Comparison of ENCODE assay signal across 9 mouse cellular contexts in genomic region chr17:68002608-68003595, GRCm38 (mm10). TPM values are rescaled to one million over a fixed set of nuclear protein-coding genes. Genes with fewer than 3 reads are reported as not detected.
A peak's percentile ranks its signal among the peaks of the same experiment; 100 is the strongest.
DNase-seq lines count a peak whose midpoint lies in the region; ATAC-seq and TF ChIP-seq lines count a peak whose summit lies in the region.
"Had no signal": no experiment of that assay in that cellular context is flagged by ENCODE, and none has a peak within 500 bp of the region (broad histone marks: within the 10 kb centered on the region; RNA-seq: fewer than 3 reads in every experiment).

No protein-coding gene starts in this region.

- H3K4me1 ChIP-seq in heart, embryonic 13.5 days: peaks cover 42% of the 10 kb centered on the region
- H3K4me1 ChIP-seq in embryonic facial prominence, embryonic 14.5 days (ENCODE audit: control insufficient read depth, insufficient read depth, low read length): peaks cover 38% of the 10 kb centered on the region
- H3K4me1 ChIP-seq in intestine, postnatal 0 days (replicated peaks; ENCODE audit: control insufficient read depth, insufficient read depth, low read length): 0 out of 2 replicates have a peak, but pooled peaks cover 6% of the 10 kb centered on the region
- no peaks in the 10 kb centered on the region for H3K4me1 ChIP-seq in midbrain, postnatal 0 days (ENCODE audit: insufficient read depth, low read length)

- H3K4me3 ChIP-seq in heart, embryonic 13.5 days: peak overlapping the region; percentile 72
- peak overlapping the region; percentile 75 for H3K4me3 ChIP-seq in embryonic facial prominence, embryonic 14.5 days (ENCODE audit: low read depth, low read length)
- peak overlapping the region; percentile 78 for H3K4me3 ChIP-seq in intestine, postnatal 0 days (ENCODE audit: low read depth, low read length)
- H3K4me3 ChIP-seq in midbrain, postnatal 0 days (ENCODE audit: low read depth, low read length): peak overlapping the region; percentile 70

- H3K9ac ChIP-seq in heart, embryonic 13.5 days: peak overlapping the region; percentile 86
- peak overlapping the region; percentile 81 for H3K9ac ChIP-seq in embryonic facial prominence, embryonic 14.5 days (ENCODE audit: low read depth, low read length)
- H3K9ac ChIP-seq in intestine, postnatal 0 days (ENCODE audit: low read depth, low read length): 0 out of 2 replicates have a peak overlapping the region, but pooled peaks have one; percentile 57
- H3K9ac ChIP-seq in midbrain, postnatal 0 days (replicated peaks; ENCODE audit: low read length, poor library complexity, severe bottlenecking): no peak overlapping the region

- WGBS in heart, embryonic 13.5 days: 34% methylated on average over 17 of the region's 17 CpGs
- WGBS in embryonic facial prominence, embryonic 14.5 days: 16% methylated on average over 17 of the region's 17 CpGs
- 24% methylated on average over 17 of the region's 17 CpGs for WGBS in intestine, postnatal 0 days
- 34% methylated on average over 17 of the region's 17 CpGs for WGBS in midbrain, postnatal 0 days

- 0 out of 2 replicates have a peak, but pooled peaks cover 3% of the 10 kb centered on the region for H3K27me3 ChIP-seq in heart, embryonic 13.5 days (replicated peaks)
- H3K27me3 ChIP-seq in embryonic facial prominence, embryonic 14.5 days (replicated peaks; ENCODE audit: control insufficient read depth, insufficient read depth, low read length): no peaks in the 10 kb centered on the region
- H3K27me3 ChIP-seq in intestine, postnatal 0 days (replicated peaks; ENCODE audit: control insufficient read depth, insufficient read depth, low read length): no peaks in the 10 kb centered on the region
- no peaks in the 10 kb centered on the region for H3K27me3 ChIP-seq in midbrain, postnatal 0 days (ENCODE audit: insufficient read depth, low read length)

- ATAC-seq in heart, embryonic 13.5 days (ENCODE audit: extremely low read depth, insufficient number of reproducible peaks, low FRiP score, low TSS enrichment): no peak
- no peak for ATAC-seq in embryonic facial prominence, embryonic 14.5 days (ENCODE audit: low read depth)
- ATAC-seq in intestine, postnatal 0 days: no peak
- ATAC-seq in midbrain, postnatal 0 days (ENCODE audit: low FRiP score): no peak

- TF ChIP-seq CTCF in intestine, postnatal 0 days (IDR thresholded peaks at IDR 0.05; ENCODE audit: low read depth): peak; percentile 53
- peak; percentile 46 for TF ChIP-seq CTCF in midbrain, postnatal 0 days (IDR thresholded peaks at IDR 0.05)

- DNase-seq in heart, postnatal 36 days: no peak
- peak; percentile 58 for DNase-seq in embryonic facial prominence, embryonic 14.5 days (ENCODE audit: low spot score)
- DNase-seq in midbrain, postnatal 0 days (ENCODE audit: low spot score): peak; percentile 22
- DNase-seq in left cerebral cortex, adult 9 months (ENCODE audit: low spot score in 2 of 2): no peak
- DNase-seq in urinary bladder, adult 18-20 months (ENCODE audit: low spot score in 2 of 2): no peak
- DNase-seq in urinary bladder, postnatal 25 days (ENCODE audit: low spot score): no peak

- no peaks in the 10 kb centered on the region for H3K36me3 ChIP-seq in heart, embryonic 13.5 days
- no peaks in the 10 kb centered on the region for H3K36me3 ChIP-seq in embryonic facial prominence, embryonic 14.5 days (ENCODE audit: control insufficient read depth, insufficient read depth, low read length)
- no peaks in the 10 kb centered on the region; the same call in 1 of the 2 replicates for H3K36me3 ChIP-seq in intestine, postnatal 0 days (ENCODE audit: control insufficient read depth, insufficient read depth)
- H3K36me3 ChIP-seq in midbrain, postnatal 0 days (ENCODE audit: insufficient read depth, low read length): no peaks in the 10 kb centered on the region
- H3K36me3 ChIP-seq: G1E had no signal

- H3K27ac ChIP-seq in heart, embryonic 13.5 days (replicated peaks): peak overlapping the region; percentile 91
- peak overlapping the region; percentile 98 for H3K27ac ChIP-seq in embryonic facial prominence, embryonic 14.5 days (replicated peaks; ENCODE audit: low read depth, low read length)
- no peak overlapping the region for H3K27ac ChIP-seq in intestine, postnatal 0 days (ENCODE audit: low read depth, low read length)
- H3K27ac ChIP-seq in midbrain, postnatal 0 days (ENCODE audit: low read depth, low read length): no peak overlapping the region

- no peaks in the 10 kb centered on the region for H3K9me3 ChIP-seq in heart, embryonic 13.5 days
- no peaks in the 10 kb centered on the region for H3K9me3 ChIP-seq in embryonic facial prominence, embryonic 14.5 days (ENCODE audit: control insufficient read depth, low read length)
- no peaks in the 10 kb centered on the region for H3K9me3 ChIP-seq in intestine, postnatal 0 days (ENCODE audit: control insufficient read depth)
- H3K9me3 ChIP-seq in midbrain, postnatal 0 days (ENCODE audit: low read length): no peaks in the 10 kb centered on the region

- intact Hi-C loops in heart, postnatal 36 days (cut with DNase I): loop anchor here (2.0 to 5.0 kb wide), 4 partner anchors 22 to 131 kb away; no protein-coding TSS in a partner anchor

- peak overlapping the region; percentile 74 for H3K4me2 ChIP-seq in heart, embryonic 13.5 days
- H3K4me2 ChIP-seq in embryonic facial prominence, embryonic 14.5 days (ENCODE audit: low read depth, low read length): peak overlapping the region; percentile 76
- peak overlapping the region; percentile 85 for H3K4me2 ChIP-seq in intestine, postnatal 0 days (replicated peaks; ENCODE audit: low read depth)
- peak overlapping the region; percentile 87 for H3K4me2 ChIP-seq in midbrain, postnatal 0 days (ENCODE audit: low read depth, low read length, poor library complexity, severe bottlenecking)

RNA-seq across cellular contexts. Expression of gene Arhgap28, which starts 1.0 kb away (rescaled TPM):
- 13.7 and 17.0 TPM in 2 replicates for polyA plus RNA-seq in heart, embryonic 13.5 days (2015; fragmentation: Nextera tagmentation; extraction: Ambion mirVana)
- 1 to 10 TPM; 2.0 to 3.7 TPM for total RNA-seq in heart, postnatal 36 days (2021)
- 49.2 and 59.2 TPM in 2 replicates for polyA plus RNA-seq in embryonic facial prominence, embryonic 14.5 days (2014; fragmentation: Nextera tagmentation; extraction: Ambion mirVana)
- polyA plus RNA-seq in intestine, postnatal 0 days (2015; fragmentation: Nextera tagmentation; extraction: Ambion mirVana): 3.8 and 3.9 TPM in 2 replicates
- 5.1 and 6.6 TPM in 2 replicates for total RNA-seq in midbrain, postnatal 0 days (2014; rRNA removed)
- polyA plus RNA-seq in midbrain, postnatal 0 days (2015; fragmentation: Nextera tagmentation; extraction: Ambion mirVana): 2.8 and 2.9 TPM in 2 replicates
- polyA plus RNA-seq: G1E had no signal

Comparison
In these comparisons a context has a peak if more than half of its experiments do, and no peak if none do; other contexts are left out.
1. H3K27ac ChIP-seq: peak in heart, embryonic 13.5 days (single experiment) and embryonic facial prominence, embryonic 14.5 days (single experiment); none in intestine, postnatal 0 days (single experiment) and midbrain, postnatal 0 days (single experiment).
2. DNase-seq: peak in embryonic facial prominence, embryonic 14.5 days (single experiment) and midbrain, postnatal 0 days (single experiment); none in heart, postnatal 36 days (0 of 2), left cerebral cortex, adult 9 months (0 of 2), urinary bladder, adult 18-20 months (0 of 2) and urinary bladder, postnatal 25 days (single experiment).
3. Peak in every context shown above with its lines, with median percentiles within 50 percentile points of each other: H3K4me2 ChIP-seq and H3K4me3 ChIP-seq.